Mouse (Mus musculus) cerebellum, adult 8-10 months (tissue): ENCODE data around the gene Ankrd1.

Source experiments
- DNase-seq: peaks from one replicate; pipeline ENCODE4 v3.0.0; 2022

The Ankrd1 gene

DNA sequence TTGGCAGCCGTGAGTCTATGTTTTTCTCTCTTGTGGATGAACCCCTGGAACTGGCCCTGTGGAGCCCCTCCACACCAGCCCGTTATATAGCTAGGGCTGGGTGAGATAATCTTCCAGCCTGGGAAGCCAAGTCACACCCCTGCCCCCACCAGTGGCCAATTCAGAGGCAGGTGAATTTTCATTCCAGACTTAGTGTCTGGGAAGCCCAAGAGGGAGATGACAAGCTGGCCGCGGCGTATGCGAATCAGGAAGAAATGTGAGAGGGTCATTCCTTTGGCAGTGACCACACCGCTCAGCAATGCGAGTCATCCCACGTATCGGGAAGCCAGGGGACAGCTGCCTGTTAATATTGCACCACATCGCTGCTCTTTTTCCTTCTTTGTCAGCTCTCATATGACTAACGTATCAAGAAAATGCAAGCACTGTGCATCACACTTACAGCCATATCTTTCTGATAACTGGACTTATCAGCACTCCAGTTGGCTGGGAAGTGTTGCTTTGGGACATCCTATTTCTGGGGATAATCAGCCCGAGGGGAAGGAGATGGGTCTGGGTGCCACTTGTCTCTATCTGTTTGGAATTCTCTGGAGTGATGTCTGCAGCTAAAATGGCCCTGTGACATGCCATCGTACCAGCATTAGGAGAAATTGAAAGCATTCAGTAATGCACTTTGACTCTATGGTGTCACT is at the start of gene Ankrd1:
TSS of gene Ankrd1 (minus strand) at position 317 of the 689 bp plus-strand sequence.
- DNase-seq: no peak

DNA sequence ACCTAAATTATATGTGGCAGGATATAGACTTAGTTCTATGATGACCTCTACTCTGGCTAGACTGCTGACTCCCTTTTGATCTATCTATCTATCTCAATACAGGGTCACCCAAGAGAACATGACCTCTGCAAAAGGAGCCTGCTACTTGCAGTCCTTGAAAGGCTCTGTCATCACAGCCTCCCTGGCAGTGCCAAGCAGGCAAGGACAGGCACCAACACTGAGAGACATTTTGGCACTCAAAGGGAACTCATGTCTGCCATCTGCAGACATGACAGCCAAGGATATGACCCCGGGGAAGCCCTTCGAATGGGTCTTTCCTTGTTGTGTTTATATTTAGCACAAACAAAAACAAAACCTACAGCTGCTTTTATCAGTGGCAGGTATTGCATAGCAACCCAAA is 49.2 kb upstream of the Ankrd1 start:
- DNase-seq: no peak

DNA sequence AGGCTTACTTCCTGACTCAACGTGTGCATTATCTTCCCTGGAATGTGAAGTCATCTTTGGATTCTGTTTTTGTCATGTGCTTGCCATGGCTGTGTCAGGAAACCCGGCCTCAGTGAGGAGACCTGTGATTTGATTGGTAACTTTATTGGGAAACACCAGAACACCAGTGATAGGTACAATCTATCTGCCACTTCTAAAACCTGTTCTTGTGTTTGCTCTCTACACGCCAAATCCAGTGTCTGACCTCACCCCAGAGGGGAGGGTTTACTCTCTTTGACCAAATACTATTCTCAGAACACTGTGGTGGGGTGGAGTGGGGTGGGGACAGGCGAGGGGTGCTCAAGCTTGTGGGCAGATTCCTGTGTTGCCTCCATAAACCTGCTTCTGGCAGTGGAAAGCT is 48.2 kb upstream of the Ankrd1 start:
- DNase-seq: no peak

DNA sequence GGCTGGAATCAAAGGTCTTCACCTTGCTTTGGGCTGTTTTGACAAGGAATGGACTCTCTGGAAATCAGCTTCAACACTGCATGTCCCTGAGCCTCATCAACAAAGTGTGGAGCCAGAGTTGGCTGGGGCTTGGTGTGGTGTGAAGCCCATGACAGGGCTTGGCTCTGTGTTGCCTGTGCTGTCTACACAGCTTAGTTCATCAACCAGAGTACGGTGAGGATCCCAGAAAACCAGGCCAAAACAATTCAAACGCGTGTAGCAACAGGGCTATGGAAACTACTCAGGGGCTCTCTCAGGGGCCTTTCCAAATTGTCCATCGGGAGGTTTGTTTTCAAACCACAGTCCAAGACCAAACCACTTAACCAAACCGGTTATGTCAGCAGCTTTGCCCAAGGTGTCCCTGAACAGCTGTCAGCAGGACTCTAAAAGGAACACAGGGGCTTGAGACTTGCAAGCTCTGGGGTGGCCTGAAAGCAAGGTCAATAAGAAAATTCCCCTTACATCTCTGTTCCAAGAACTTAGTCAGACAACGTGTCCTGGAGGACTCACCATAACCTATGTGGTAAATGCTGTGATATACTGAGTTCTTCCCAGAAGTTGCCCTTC is 47.5 kb upstream of the Ankrd1 start:
- no peak for DNase-seq

DNA sequence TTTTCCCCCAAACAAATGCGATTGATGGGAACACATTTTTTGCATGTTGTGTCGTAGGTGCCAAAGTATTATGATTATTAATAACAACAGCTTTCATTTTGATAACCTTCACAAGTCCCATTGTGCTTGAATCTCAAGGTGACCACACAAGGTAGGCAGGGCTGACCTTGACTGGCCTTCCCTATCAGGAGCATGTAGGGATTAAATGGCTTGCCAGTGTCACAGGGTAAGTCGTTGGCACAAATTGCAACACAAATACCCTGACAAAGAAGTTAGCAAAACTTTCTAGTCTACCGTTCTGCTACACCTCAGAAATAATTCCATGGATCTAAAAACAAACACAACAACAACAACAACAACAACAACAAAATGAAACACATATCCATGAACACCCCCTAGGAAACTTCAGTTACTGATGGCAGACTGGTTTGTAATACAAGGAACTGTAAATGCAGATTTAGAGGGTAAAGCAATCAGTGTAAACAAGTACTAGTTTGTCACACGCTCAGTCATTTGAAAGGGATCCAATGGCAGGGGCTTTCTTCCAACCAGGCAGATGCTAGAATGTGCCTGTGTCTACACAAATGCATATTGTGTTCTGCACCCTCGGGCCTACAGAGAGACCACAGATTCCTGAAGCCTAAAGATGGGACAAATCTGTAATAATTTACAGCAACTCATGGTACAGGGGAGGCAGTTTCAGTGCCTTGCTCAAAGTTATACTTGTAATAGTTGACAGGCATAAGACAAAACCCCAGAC is 46.7 kb upstream of the Ankrd1 start:
- DNase-seq: no peak

DNA sequence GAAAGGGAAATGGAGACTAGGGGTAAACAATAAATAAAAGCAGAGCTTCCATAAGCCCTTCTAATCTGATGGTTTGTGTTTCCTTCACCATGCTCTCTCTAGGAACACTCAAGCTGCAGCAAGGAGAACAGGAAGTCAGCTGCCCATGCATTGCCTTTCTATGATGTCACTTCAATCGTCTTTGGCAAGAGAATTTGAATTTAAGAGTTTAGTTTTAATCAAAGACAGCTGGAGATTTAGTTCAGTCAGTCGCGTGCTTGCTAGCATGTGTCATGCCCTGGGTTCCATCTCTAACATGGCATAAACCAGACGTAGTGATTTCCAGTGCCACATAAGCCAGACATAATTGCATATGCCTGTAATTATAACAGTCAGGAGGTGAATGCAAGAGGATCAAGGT is 45.5 kb upstream of the Ankrd1 start:
- no peak for DNase-seq

DNA sequence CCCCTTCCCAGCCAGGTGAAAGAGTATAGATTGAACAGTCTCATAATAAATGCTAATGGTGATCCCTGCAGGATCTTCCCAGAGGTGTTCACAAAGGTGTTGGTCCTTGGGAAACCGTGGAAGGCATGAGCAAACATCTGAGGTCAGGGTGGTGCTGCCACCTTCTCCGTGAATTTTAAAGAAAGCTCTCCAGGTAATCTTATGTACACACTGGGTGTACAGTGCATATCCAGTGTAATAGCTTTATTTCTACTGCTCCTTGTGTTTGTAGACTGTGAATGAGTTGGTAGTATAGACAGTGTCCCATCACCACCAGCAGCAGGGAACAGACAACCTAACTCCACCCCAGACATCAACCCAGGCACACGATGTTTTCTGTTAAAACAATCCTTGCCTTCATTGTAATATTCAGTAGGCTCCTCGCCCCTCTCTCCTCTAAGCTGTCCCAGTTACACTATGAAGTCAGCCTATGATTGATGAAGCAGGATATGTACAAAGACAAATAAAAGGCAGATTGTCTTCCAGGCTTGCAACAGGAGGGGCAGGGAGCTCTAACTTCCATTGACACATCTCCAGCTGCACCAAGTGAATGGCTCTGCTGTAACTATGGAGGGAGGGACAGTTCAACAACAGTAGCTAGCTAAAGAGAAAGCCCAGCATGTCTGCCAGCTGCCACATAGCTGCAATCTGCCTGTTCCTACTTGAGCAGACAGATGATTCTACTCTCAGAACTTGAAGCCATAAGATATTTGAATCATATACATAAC is 30.5 kb upstream of the Ankrd1 start:
- no peak for DNase-seq

DNA sequence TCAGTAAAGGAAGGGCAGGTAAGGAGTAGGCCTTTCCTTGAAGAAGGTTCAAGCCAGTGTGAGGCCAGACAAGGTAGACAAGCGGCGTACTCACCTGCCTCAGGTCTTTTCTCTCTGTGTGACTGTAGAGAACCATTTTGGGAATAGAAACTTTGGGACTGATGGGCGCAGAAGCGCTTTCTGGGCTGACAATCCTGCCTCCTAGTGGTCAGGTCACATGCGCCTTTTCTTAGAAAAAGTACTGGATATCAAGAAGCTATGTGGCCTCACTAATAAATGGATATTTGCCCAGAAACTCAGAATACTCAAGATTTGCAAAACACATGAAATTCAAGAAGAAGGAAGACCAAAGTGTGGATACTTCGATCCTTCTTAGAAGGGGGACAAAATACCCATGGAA is 28.7 kb upstream of the Ankrd1 start:
- DNase-seq: no peak

DNA sequence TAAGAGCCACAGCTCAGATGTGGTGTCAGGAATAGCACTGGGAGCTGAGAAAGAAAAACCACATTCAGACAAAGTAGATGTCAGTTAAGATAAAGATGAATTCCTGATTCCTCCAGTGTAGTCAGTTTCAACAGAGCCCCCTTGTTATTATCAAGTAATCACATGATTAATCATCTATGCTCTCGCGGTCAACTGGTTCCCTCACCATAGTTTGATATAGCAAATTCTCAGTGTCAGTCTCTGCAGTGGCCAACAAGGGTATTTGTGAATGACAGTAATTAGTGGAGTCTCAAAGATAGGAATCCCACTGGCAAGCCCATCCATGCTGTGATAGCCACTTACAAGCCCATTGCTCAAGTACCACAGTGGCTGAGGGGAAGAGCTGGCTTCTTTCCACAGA is 23.7 kb upstream of the Ankrd1 start:
- DNase-seq: no peak

DNA sequence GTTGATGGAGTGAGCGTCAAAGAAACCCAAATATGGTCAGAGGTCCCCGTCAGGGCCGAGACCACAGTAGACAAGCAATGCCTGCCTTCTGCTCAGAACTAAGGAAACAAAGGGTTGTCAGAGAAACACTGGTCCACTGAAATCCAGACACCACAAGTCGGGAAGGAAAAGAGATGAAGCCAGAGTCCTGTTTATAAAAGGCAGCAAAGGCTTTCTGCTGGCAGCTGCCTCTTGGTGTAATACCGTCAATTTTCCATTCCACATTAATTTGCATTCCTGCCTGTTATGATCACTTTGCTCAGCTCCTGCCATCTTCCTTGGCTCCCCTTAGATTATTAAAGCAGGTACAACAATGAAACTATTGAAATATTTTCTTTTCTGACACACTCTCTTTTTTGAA is 13.8 kb upstream of the Ankrd1 start:
- no peak for DNase-seq

DNA sequence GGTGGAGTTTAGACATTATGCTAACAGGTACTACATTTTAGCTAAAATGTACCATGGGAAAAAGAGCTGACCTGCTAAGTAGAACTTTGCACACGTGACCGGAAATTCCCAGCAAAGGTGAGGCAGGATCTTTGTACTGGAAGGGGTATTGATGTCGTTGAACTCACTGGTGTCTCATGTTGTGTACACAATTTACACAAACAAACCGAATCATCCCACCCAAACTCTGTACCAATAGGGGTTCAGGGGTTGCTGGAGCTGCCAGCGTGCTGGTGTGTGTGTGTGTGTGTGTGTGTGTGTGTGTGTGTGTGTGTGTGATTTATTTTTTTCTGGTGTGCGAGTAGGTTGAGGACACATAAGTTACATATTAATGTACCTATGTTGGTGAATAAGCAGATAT is 13.2 kb upstream of the Ankrd1 start:
- no peak for DNase-seq

DNA sequence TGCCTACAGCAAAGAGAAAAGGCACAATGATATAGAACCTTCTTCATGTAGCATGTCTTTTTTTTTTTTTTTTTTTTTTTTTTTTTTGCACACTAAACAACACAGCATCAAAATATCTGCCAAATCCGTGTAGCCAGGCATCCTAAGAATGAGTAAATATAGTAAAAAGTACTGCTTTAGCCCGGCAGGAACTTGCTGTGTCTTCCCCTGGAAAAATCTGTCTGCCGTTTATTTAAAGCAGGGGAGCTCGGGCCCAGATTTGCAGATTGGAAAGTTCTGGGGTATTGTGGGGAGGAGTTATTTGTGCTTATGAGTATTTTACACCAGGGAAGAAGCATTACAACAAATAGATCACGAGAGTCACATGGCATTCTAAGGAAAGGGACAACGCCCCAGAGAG is 12.1 kb upstream of the Ankrd1 start:
- DNase-seq: no peak

DNA sequence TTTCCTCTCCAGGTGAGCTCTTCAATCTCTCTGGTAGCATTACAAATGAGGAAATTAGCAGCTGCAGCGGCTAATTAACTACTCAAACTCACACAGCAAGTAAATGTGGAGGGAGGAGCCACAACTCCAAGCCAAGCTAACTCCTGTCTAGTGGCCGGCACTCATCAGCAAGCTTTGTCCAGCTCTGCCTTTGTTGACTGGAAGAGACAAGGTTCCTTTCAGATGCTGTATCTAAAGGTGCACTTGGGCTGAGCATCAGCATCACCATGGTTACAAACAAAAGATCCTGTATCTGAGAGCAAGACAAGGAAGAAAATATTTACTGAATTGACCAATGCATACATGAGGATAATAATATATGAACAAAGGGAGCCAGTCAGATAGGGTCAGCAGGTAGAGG is 10.3 kb upstream of the Ankrd1 start:
- DNase-seq: no peak

DNA sequence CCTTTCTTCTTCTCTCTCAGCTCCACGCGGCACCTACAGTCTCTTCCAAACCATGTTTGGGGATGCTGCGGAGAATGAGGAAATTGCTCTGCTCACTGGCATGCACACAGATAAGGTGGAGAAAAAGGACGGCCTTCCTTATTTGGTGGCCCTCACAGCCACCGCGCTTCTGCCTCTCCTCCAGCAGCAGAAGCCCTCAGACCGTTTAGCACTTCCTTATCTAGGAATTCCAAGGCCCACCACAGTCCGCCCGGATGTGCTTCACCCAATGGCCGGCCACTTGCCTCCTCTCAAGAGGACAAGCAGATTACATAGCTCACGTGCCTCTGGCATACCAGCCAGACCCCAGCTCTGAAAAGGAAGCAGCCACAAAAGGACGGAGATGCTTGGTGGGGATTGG is 9.7 kb upstream of the Ankrd1 start:
- DNase-seq: no peak

DNA sequence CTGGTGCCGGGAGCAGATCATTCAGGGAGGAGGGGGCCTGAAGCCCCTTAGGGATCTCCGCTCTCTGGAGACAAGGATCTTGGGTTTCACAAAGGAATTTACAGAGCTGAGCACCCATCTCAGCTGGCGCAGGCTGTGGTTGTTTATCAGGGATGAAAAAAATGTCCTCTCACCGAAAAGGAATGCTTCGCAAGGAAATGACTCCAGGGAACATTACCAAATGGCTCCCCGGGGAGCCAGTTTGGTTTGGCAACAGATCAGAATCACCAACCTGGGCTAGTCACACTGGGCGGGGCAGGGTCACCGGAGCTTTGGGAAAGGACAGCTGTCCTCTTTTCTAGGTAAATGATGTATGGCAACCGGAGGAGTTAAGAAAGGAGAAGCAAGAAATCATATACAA is 9.3 kb upstream of the Ankrd1 start:
- DNase-seq: no peak

DNA sequence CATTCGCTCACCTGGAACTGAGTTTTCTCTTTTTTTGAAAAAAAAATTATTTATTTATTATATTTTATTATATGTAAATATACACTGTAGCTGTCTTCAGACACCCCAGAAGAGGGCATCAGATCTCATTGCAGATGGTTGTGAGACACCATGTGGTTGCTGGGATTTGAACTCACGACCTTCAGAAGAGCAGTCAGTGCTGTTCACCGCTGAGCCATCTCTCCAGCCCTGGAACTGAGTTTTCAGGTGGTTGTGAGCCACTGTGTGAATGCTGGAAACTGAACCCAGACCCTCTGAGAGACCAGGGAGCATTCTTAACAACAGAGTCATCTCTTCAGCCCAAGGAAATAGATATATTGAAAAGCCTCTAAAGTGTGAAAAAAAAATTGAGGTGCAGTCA is 8.5 kb upstream of the Ankrd1 start:
- no peak for DNase-seq

DNA sequence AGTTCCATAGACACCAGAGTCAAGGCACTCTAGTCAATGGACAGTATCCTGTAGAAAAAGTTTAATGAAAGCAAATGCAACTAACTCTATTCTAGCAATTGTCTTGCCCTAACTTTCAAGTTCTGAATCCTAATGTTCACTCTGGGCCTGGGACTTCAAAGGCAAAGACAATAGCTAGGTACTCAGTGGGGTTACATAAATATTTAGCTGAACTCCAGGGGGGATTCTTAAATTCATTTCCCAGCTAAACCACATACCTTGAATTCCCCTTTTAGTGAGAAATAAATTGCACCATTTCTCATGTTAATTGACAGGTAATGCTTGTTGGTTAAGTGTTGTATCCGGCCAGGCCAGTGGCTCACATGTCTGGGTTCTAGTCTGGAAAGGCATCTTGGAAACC is 4.3 kb upstream of the Ankrd1 start:
- DNase-seq: no peak

DNA sequence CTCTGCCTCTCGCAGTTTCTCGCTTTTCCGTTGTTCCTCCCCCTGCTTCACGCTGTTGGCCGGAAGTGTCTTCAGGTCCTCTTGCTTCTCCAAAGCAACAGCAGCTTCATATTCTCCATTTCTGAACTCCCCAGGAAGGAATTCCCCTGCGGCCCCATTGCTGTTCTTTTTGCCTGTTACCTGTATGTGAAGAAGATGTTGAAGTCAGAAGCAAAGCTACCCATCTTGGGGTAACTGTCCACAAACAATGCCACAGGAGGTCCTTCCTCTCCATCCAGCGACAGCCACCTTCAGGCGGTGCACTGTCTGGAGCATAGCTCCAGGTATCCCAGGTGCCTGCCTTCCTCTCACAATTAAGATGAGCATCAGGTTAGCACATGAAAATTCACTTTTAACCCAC is 680 bp downstream of the Ankrd1 start:
- DNase-seq: no peak

DNA sequence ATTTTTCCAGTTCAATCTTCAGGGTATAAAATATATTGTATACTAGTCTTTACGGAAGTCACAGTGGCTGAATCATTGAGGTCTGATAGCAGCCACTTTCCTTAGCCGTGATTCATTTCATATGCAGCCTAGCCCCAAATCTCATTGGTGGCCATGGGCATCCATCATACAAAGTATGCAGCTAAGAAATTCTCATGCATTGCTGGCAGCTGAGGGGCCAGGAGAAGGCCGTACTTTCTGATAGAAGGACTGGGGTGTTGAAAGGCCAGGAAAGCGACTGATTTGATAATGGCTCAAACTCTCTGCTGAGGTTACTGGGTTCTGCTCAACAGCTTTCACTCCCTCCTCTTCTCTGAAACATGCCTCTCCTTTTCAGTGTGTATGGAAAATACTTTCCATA is 3.7 kb downstream of the Ankrd1 start:
- no peak for DNase-seq

DNA sequence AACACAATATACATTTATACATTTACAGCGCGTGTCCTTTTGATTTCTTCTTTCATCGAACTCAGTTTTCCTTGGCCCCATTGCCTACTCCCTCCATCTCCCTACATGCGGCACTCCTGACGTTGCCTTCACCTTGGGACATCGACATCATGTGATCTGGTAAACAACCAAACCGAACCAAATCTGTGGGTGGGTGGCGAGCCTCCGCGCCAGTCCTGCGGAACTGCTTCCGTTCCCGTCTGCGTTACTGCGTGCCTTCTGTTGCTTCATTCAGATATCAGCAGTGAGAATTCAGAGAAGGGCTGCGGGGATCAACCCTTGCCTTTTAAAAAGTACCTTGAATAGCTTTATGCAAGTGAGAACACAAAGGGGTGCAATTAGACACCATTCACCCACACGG is 7.9 kb downstream of the Ankrd1 start:
- no peak for DNase-seq

DNA sequence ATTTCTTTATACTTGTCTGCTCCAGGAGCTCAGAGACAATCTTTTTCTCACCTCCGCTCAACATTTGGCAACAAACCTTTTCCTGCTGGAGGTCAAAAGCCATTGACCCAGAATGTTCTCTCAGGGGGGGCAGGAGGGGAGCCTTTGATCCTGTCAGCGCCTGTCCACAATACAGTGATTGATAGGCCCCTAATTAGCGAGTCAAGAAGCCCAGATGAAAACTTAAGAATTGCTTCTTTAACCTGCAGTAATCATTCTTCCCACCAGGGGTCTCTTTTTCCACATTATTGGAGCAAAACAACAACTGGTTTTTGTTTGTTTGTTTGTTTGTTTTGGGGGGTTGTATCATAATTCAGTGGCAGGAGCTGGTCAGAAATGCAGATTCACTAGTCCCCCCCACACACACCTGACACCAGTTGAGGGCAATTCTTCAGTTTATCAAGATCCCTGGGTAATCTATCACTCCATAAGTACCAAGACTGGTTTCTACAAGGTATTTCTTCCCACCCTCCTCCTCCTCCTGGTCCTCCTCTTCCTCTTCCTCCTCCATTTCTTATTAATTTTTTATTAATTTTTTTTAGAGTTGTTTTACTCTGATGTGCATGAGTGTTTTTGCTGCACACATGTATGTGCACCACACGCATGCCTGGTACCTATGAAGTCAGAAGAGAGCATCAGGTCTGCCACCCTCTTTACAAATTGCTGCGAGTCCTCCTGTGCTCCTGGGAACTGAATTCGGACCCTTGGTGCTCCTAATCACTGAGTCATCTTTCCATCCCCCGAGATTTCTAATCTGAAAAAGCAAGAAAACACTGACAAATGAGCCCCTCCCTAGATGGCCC is 8.6 kb downstream of the Ankrd1 start:
- DNase-seq: peak; percentile 18

DNA sequence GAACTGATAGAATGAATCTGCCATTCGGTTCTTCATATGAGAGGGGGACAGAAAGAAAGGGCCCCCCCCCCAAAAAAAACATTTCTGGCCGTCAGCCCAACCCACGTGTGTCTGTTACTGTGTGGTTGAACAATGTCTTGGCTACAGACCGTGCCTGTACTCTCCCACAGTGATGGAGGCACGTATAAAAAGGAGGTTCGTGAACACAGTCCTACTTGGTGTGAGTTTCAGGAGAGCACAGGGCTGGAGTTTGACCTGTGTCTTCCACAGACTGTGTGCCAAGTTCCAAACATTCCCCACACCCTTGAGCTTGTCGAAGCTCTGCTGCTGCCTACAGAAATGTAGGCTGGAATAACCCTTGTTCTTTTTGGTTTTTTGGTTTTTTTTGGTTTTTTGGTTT is 9.4 kb downstream of the Ankrd1 start:
- DNase-seq: no peak
